Mouse (Mus musculus) liver, postnatal 0 days (tissue): ENCODE measurements around the gene Hectd2.
A peak's percentile ranks its signal among the peaks of the same experiment; 100 is the strongest.

Experiments
- CTCF ChIP-seq: sonication (generic); IDR thresholded peaks from 2 replicates; pipeline ENCODE4 v1.5.1; 2016; ENCODE audit warnings: antibody characterized with exemption, low read depth
- EP300 ChIP-seq: IDR thresholded peaks from 2 replicates; pipeline ENCODE4 v1.6.1; 2016; ENCODE audit warnings: antibody characterized with exemption, low read depth, mild to moderate bottlenecking

- TF ChIP-seq CTCF: peak; percentile 43; the same call in 1 of the 2 replicates
- TF ChIP-seq EP300: no peak
Observed at GRCm38 (mm10) chr19:36560160-36560559, 5.7 kb downstream of the Hectd2 start.
